Mouse (Mus musculus) mouse embryonic stem cell (cell line): ENCODE measurements around the gene Il21.

Experiments used
- in situ Hi-C, 2 experiments: fragments of 300-500 bp; cut with MboI; formaldehyde crosslinking; loops; 1 replicate in 1 of 2; 3 replicates in 1 of 2; pipeline ENCODE4 v1.14.3; 2019 to 2020; ENCODE audit warnings: low sequenced_read_pairs in 2 of 2, low pct_unique_long_range_greater_than_20kb in 1 of 2, mixed read lengths in 1 of 2; ENCODE audit not compliant: unreplicated experiment in 1 of 2

Il21 gene

DNA sequence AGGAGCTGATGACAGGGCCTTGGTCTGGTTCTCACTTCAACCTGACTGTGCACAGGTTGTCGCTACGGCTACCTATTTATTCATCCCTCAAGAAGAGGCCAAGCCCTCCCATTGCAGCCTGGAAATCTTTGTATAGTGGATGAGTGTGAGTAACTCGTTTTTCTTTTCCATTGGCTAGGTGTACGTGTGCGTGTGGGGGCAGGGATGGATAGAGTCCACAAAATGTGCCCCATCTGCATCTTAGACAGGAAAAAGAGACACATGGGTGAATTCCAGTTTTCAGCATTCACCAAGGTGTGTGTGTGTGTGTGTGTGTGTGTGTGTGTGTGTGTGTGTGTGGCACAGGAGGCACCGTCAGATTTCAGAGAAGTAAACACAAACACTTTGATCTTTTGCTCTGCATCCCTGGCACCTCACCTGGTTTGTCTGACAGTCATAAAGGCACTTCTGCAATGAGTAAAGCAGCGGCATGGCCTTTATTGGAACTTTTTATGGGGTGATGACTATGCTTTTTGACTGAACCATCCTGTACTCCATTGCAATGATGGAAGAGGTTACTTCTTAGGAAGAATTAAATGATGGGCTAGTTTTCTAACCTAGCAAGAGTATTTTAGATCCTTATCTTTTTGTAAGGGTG, at the start of gene Il21:
Gene Il21 (minus strand): TSS at position 51 of the 637 bp plus-strand sequence.
- in situ Hi-C loops = no loop called here

GRCm38 (mm10) chr3:37280871-37281270, 48.4 kb upstream of the Il21 start:
- in situ Hi-C loops = no loop called here

GRCm38 (mm10) chr3:37280221-37280620, 47.8 kb upstream of the Il21 start:
- in situ Hi-C loops = no loop called here

DNA sequence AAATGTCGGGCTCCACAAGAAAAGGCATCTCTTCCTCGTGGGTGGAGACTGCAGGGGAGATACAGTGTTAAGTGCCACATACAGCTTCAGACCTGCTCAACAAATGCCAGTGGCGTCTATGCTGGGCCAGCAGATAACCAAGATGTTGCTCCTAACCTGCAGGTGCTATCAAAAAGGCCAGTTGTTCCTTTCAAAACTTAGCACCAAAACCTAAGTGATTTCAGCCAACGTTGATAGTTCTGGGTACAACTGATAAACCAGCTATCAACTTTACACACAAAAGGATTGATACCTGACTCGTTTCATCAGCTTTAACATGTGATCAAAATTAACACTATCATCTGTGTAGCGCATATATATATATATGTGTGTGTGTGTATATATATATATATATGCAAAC, 42.2 kb upstream of the Il21 start:
- in situ Hi-C loops = no loop called here

- in situ Hi-C loops = no loop called here
These were observed 40.7 kb upstream of the Il21 start for GRCm38 (mm10) chr3:37273092-37273491.

GRCm38 (mm10) chr3:37271209-37271608, 38.8 kb upstream of the Il21 start:
- in situ Hi-C loops = no loop called here

- in situ Hi-C loops = no loop called here
These were observed 37.5 kb upstream of the Il21 start for GRCm38 (mm10) chr3:37269926-37270325.

DNA sequence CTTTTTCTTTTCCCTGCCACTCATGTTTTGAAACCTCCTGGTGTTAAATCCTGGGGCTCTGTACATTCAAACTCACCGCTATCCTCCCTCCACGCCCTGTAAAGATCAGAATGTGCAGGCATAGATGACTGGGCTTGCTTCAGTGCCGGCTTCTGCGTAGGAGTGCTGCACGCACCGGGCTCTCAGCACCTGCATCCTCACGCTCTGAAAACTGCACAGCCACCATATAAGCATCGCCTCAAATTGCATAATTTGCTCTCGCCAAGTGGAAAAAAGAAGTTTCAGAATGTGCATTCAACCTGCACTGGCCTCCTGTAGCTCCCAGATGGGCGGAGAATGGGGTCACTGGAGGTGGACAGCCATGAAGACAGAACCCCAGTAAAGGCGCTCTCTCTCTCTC, 35.9 kb upstream of the Il21 start:
- in situ Hi-C loops = no loop called here

GRCm38 (mm10) chr3:37259331-37259999, 27.0 kb upstream of the Il21 start:
- in situ Hi-C loops = no loop called here

DNA sequence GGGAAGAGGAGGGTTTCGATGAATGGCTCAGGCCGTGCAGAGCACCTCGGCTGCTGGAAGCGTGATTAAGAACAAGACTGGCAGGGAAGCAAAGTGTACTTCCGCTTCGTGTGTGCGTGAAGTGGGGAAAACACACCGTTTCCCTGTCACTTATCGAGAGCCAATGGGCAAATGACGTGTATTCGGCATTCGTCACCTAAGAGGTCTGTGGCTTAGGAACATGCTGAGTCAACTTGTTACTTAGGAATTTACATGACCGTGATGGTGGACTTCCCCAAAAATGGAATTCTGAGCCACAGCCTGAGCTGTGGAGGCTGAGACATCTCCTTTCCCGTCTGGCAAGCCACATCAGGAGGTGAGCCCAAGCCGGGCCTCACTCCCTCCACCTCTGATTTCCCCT, 25.3 kb upstream of the Il21 start:
- in situ Hi-C loops = no loop called here

GRCm38 (mm10) chr3:37250967-37251366, 18.5 kb upstream of the Il21 start:
- in situ Hi-C loops = no loop called here

GRCm38 (mm10) chr3:37235025-37235424, 2.6 kb upstream of the Il21 start:
- in situ Hi-C loops = no loop called here

DNA sequence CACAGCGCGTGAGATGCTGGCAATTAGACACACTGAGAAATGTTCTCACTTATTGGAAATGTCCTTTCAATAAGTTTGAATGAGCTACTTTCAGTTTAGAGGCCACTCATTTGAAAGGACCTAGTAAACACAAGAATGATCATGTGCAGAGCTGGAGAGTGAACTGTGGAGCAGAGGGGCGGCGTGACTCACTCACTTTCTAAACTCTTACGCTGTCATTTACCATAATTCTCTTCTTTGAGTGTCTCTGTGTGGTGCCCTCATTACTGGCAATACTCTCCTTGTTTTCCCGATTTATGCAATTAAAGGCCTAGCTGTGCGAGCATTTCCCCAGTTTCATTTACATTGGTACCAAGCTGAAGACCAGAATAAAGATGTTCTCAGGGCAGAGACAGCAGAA, 1.3 kb downstream of the Il21 start:
- in situ Hi-C loops = no loop called here

- in situ Hi-C loops = no loop called here
These were observed 3.2 kb downstream of the Il21 start for GRCm38 (mm10) chr3:37229082-37229829.

- in situ Hi-C loops = no loop called here
These were observed 7.3 kb downstream of the Il21 start for GRCm38 (mm10) chr3:37225124-37225523.

GRCm38 (mm10) chr3:37219071-37219470, 13.4 kb downstream of the Il21 start:
- in situ Hi-C loops = no loop called here

DNA sequence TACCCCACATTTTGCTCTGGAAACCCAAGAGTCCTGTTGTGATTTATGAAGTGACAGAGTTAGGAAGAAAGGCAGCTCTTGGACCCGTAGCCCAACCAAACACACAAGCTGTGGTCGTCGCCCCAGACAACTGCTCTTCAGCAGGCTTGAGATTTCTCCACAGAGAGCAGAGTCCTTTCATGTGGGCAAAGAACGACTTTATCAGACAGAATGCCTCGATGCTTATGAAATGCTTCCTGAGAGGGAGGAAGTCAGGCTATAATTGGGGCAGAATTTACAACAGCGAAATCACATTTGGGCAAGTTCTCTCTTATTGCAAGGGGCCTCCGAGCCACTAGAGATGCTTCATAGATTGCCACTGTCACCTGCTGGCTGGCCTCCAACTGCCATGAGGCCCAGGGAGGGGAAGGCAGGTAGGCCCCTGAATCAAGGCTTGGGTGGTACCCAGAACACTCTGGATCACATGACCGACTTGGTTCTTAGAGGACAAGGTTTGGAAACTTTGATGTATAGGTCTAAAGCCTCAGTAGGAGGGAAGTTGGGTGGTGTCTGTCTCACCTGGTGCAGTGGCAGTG, 27.1 kb downstream of the Il21 start:
- in situ Hi-C loops = loop anchor here in 1 of 2 experiments (10.0 kb wide), 1 partner anchor 421 kb away; no protein-coding TSS in a partner anchor

DNA sequence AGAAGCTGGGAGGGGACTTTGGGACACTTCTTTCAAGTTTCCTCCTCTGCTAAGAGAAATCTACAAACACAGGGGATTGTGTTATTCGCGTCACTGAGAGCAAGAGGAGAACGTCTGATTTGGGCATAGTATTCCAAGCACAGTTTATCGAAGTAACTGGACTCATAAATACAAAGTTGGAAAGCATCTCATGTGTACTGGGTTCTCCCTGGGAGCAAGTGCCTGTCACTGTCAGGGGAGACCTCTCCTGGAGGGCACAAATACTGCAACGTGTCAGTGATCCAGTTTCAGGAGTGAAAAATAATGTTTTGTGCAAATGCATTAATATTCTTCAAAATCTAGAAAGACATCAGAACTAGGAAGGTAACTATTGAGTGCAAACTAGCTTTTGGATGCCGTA, 27.9 kb downstream of the Il21 start:
- in situ Hi-C loops = loop anchor here in 1 of 2 experiments (10.0 kb wide), 1 partner anchor 420 kb away; no protein-coding TSS in a partner anchor

- in situ Hi-C loops = loop anchor here in 1 of 2 experiments (10.0 kb wide), 1 partner anchor 419 kb away; no protein-coding TSS in a partner anchor
These were observed 28.4 kb downstream of the Il21 start for GRCm38 (mm10) chr3:37203984-37204428.
